Mouse (Mus musculus) adipocyte (in vitro differentiated cells): ENCODE measurements around the gene S100a5.
A peak's percentile ranks its signal among the peaks of the same experiment; 100 is the strongest.

Experiments
- DNase-seq: peaks from one replicate; pipeline ENCODE4 v3.0.0-alpha.2; 2016; ENCODE audit warnings: low spot score

S100a5 gene

DNA sequence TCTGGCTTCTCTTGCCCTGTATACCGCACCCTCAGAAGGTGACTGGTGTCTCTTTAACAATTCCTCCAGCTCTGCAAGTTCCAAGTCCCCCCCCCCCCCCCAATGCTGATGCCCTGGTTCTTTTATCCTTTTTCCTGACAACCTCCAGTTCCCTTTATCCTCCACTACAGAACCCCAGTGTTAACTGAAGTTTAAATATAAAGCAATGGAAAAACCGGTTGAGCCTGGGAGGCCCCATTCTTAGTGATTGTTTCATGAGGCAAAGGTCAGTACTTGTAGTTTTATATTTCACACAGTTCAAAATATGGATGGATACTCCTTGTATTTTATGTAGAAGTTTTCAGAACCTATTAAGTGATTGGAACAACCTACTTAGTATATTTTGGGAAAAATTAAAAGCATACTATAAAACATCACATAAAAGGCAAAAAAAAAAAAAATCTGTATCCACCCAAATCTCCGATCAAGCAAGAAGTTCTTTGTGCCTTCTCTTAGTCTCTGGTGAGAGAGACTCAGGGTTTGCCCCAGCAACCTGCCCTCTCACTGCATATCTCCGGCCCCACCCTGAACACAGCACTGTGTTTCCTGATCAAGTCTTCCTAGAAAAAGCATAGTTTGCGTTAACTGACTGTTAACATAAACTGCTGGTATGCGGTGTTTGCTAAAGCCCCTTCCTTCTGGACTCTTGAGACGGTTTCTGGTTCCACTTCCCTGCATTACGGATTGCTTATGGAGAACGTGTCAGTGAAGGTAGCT is 18.1 kb downstream of the S100a5 start:
- no peak for DNase-seq

DNA sequence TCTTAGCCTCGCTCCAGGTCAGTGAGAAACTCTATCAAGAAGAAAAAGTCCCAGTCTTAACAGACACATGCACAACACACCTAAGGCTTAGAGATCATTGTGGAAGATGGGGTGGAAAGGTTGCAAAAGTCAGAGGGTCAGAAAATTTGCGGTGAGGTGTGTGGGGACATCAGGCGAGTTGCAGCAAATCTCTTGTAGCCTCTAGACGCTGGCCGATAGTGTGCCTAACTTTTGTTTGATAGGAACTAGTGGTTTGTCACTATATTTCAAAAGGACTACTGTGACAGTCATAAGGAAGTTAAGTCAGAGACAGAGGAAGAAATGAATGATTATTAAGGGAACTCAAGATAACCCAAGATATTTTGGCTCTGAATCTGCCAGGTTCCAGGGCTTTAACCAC is 19.0 kb downstream of the S100a5 start:
- no peak for DNase-seq

DNA sequence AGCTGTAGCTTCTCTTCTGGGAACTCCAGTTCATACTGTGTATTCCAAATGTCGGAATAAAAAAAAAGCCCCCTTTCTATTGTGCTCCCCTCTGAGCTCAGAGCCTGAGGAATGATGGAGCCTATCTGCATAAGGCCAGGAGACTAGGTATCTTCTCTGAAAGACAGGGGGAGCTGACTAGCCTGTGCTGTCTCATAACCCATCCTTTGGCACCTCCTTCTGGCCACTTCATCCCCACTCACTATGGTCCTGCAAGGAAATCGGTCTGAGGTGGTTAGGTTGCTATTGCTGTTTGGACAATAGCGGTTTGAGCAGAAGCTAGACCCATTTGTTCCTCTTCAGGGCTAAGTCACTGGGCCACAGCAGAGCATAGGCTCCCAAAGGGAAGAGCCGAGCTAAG is 19.5 kb downstream of the S100a5 start:
- DNase-seq = peak; percentile 61

DNA sequence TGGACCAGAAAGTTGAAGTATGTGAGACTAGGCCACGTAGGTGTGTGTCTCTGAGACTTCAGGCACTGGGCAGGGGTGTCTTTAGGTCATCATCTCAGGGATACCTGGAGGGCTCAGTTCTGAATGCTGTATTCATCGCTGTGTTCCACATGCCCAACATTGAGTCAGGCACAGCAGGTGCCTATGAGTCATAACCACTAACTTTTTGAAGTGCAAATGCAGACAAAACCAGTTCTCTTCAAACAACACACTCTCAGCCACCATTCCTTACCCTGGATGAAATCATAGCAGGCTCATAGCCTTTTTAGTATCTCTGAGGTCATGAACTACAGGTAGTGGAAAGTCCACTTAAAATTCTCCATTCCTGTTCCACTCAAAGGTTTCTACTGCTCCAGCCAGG is 21.0 kb downstream of the S100a5 start:
- no peak for DNase-seq

DNA sequence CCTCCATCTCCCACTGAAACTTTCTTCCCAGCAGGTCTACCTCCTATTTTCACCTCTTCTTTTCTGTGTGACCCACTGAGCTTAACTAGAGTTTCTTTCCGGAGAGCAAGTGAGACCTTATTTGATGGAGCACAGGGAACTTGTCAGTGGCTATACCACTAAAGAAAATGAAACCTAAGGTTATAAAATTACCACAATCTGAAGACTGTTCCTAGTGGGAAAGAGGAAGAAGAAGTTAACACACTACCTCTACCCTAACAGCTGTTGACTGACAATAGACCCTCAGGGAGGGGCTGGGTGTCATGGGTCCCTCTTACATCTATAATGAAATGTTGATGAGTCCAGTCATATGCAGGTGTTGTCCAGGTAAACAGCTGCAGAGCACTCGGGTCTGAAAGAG is 23.7 kb downstream of the S100a5 start:
- DNase-seq = no peak

DNA sequence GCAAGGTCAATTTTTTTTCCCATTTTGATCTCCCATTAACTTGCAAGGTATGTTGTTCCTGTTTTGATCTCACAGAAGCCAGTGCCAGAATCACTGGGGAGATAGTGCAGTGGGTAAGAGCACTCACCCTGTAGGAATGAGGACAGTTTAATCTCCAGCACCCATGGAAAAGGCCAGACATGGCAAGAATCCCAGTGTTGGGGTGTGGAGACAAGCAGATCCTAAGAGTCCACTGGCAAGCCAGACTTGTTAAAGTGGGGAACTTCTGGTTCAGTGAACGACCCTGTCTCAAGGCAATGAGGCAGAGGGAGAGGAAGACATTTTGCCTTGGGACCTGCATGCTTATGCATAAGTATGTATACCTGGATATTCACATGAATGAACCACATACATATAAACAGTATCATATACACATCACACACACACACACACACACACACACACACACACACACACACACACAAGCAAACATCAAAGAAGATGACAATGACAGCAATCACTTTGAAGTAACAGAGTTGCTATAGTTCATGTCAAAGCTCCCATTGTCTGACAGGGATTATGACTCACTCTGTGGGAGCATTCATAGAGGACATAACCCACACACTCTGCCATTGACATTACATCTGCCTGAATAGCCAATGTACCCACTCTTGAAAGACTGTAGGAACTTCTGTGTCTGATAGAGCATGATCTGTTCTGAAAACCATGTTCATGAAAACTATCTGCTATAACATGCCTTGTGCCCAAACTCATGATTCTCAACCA is 30.4 kb downstream of the S100a5 start:
- DNase-seq = no peak

DNA sequence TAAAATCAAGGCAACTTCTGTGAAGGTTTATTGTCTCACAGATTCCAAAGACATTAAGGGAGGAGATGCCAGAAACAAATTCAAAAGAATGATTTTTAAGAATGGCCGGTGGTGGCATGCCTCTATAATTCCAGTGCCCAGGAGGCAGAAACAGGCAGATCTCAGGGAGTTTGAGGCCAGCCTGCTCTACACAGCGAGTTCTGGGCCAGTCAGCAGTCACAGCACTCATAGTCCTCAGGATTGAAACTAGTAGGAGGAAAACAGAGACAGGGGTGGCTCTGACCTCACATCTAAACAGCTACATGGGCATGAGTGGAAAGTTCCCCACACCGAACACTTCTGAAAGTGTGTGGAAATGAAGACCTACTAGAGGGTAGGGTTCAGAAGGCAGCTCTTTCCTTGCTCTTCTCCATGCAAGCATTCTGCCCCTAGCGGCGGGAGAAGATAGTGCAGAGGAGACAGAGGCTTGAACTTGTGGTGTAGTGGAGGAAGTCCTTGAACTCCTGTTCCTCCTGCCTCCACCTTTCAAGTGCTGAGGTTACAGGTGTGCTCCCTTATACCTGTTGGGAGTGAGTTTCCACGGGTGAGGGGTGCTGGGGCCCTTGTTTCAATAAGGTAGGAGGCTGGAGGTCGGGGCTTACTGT is 31.3 kb downstream of the S100a5 start:
- no peak for DNase-seq

DNA sequence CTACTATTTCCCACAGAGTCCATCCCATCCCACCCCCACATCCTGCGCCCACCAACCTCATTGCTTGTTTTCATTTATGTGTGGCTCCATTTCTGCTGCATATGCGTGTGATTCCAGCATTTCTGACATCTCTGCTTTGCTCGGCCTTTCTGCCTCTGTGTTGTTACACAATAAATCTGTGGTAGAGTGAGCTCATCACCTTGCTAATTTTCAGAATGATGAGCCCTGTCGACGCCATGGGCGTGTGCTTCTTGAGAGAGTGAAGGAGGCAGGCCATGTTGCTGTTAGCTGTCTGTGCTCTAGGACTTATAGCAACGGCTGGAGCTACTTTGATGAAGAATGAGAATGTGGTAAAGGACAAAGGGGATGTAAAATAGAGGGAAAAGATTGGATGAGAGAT is 32.7 kb downstream of the S100a5 start:
- DNase-seq = no peak

DNA sequence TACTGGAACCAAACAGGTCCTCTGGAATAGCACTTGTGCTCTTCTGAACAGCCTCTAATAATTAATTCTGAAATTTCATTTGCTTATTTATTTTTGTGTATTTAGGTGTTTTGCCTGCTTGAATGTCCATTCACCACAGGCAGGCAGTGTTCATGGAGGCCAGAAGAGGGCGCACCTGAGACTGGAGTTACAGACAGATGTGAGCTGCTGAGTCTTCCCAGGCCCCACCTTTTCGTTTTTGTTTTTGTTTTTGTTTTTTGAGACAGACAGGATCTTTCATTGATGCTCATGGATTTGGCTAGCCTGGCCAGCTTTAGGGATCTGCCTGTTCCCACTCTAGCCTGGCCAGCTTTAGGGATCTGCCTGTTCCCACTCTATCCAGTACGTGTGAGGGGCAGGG is 35.9 kb downstream of the S100a5 start:
- DNase-seq = peak; percentile 54

DNA sequence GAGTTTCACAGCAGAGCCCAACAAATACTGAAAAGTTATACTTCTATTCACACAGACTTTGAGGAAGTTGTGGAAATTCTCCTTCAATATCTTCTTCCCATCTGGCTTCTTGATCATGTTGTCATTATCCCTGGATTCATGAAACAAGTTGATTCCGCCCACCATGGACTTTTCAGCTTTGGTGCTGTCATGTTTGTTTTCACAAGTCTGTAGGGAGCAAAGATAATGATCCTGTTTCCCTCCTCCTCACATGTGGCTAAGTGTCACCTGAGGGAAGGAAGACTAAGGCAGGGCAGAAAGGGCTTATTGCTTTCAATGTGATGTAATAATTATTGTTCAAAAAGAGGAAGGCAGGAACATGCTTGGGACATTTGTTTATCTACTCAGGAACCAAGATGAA is 39.0 kb downstream of the S100a5 start:
- DNase-seq = no peak

DNA sequence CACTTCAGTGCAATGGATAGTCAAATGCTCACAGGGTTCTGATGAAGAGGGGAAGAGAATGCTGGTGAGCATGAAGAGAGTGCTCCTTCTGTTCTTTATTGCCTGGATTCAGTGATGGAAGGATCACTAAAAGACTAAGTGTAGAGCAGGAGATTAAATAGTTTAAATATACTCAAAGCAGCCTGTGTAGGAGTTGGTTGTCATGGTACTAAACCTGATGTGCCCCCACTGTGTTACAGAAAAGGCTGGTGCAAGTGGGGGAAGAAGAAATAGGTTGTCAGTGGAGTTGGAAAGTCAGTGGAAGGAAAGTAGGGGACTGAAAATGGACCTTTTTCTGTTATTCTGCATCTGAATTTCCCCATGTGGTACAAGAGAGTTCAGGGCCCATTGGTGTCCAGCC is 40.7 kb downstream of the S100a5 start:
- no peak for DNase-seq

DNA sequence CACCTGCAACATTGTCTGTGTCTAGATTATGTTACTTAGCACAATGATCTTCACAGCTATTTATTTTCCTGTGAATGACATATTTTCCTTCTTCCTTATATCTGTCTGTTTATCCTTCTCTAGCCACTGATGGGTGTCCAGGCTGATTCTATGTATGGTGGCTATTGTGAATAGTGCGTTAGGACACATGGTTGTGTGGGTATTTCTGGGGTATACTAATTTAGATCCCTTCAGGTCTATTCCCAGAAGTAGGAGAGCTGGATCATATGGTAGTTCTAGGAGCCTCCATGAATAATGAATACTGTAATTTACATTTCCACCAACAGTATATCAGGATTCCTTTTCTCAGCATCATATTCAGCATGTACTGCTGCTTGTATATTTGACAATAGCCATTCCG is 41.5 kb downstream of the S100a5 start:
- no peak for DNase-seq

DNA sequence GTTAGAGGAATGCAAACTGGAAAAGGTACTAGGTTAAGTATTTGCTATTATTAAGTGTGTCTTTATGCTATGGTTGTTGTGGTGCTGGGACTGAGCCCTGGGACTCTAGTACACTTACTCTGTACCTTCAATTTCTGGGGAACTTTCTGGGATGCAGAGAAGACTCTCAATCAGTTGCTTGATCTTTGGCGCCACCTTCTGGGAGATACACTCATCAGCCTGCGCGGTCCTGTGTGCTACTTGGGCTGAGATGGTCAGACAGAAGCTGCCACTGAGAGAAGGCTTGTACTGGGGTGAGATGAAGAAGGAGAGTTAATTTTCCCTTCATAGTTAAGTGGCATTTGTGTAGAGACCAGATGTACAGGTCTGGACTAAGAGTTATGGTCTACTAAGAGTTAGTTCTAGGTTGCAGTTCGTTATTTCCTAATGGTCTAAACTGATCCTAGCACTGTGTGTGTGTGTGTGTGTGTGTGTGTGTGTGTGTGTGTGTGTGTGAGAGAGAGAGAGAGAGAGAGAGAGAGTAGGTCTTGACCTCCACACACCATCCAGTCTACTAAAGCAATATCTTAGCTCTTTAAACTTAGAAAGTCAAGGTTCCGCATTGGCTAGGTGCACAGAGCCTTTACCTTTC is 44.7 kb downstream of the S100a5 start:
- peak; percentile 90 for DNase-seq

DNA sequence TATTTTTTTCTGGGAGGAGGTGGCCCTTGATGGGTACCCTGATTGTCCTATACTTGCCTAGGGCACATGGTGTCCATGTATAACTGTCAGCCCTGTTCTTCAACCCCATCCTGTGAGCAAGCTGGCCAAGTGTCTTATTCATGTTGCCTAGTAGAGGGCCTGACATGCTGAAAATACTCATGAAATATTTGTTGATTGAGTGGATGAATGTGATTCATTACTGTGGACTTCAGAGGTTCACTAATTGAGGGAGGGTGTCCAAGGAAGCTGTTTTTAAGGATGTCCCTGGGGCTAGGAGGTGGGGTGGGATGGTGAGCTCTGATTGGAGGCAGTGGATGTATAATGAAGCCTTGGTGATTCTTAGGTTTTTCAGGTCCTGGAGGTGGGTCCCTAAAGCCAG is 45.4 kb downstream of the S100a5 start, which contains the start of gene S100a7a:
Gene S100a7a (plus strand): TSS at position 301 of the 400 bp plus-strand sequence.
- DNase-seq = no peak

DNA sequence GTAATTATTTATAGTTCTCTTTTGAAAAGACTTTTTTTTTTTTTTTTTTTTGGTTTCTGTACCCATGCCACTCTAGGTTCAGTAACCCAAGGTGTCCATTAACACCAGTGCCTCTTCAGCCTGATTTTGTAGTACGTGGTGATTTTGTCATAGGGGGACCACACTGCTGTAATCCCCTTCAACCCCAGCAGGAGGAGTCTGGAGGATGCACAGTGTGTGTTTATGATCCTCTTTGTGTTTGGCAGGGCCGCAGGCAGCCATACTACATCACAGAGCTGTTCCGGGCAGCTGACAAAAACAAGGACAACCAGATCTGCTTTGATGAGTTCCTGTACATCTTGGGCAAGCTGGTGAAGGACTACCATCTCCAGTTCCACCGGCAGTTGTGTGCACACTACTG is 49.1 kb downstream of the S100a5 start:
- DNase-seq = no peak

DNA sequence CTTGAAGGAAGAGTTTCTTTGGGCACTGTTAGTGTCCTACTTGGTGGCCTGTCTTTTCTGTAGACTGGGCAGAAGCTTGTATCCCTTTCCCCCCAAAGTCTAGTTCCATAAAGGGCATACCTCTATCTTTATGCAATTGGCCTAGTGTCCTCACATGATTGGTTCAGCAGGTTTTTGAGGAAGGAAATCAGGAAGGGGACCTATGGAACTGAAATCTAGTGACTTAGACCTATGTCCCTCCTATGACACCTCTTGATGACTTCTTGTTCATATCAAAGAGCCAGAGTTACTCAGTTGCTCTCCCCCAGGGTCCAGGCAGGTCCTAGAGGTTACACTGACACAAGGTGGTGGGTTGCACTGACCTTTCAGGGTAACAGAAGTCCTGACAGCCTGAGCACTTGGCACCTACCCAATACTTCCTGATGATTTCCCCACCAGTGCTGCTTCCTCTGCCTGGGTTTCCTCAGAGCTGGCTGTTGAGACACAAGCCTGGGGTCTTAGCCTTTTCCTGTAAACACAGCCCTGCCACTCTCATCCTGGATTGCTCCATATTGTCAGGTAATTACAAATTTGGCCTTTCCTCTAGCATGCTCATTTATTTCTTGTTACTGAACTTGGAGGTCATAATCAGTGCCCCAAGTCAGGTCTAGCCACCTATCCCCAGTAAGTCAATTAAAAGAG is 51.2 kb downstream of the S100a5 start:
- DNase-seq = no peak
